Mouse (Mus musculus): Measurements from ENCODE around the gene Ugt2a2. TPM values are rescaled to one million over a fixed set of nuclear protein-coding genes. Genes with fewer than 3 reads are reported as not detected.
"Not testable (repeated sequence)": the region's sequence is repeated elsewhere in the genome, so short reads cannot be mapped to it uniquely, and the experiment has no call there.

Gene Ugt2a2
- polyA plus RNA-seq (2012; rRNA removed): not detected in 2 replicates

DNA sequence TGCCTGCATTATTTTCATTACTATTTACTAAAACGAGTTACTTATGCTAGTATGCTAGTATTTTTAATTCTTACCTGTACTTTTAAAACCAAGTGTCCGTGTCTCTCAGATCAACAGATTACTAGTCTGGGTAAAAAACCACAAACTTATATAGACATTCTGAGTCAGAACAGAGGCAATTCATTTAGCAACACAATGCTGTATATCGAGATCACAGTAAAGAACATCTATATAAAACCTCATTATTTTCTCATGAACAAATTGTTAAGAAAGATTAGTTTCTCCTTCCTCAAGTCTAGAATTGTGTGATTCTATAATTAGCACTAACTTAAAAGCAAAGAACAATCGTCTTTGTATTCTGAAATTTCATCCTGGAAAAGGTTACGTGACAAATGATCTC lies at the start of gene Ugt2a2:
TSS of gene Ugt2a2 (minus strand) at position 101 of the 400 bp plus-strand sequence.
- H3K27ac ChIP-seq (ENCODE audit: insufficient read depth, low read length): no peak within 1 kb of the TSS
- H3K27me3 ChIP-seq (ENCODE audit: control insufficient read depth, insufficient read depth, low read length): no peaks in the 10 kb centered on the region
- WGBS: 82% methylated on average over 5 of the region's 5 CpGs
- no peaks in the 10 kb centered on the region for H3K4me1 ChIP-seq (ENCODE audit: control insufficient read depth, insufficient read depth, insufficient read length)
- no peak for TF ChIP-seq CTCF (IDR thresholded peaks at IDR 0.05; ENCODE audit: extremely low read depth, insufficient read depth, insufficient read length, insufficient replicate concordance)
- no peak for TF ChIP-seq POLR2A (IDR thresholded peaks at IDR 0.05; ENCODE audit: low read depth, low read length)
- no peaks in the 10 kb centered on the region for H3K36me3 ChIP-seq (ENCODE audit: control insufficient read depth, insufficient read depth, low read length)
- no peak for DNase-seq (ENCODE audit: low read depth in 1 of 2, low spot score in 2 of 2)
- H3K4me3 ChIP-seq (ENCODE audit: extremely low read depth, insufficient read depth, insufficient read length): no peak within 1 kb of the TSS

DNA sequence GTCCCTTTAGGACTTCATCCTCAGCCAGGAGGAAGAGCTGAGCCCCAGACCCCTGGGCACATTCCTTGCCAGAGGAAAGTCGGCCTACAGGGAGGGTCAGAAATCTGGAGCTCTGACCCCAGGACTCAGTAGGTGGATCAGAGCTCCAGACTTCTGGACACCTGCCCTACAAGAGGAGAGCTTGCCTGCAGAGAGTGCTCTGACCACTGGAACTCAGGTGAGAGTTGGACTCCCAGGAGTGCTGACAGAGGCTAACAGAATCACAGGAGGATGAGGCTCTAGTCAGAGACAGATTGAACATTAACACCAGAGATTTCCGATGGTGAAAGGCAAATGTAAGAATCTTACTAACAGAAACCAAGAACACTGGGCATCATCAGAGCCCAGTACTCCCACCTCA lies 41.5 kb upstream of the Ugt2a2 start:
- not testable (repeated sequence) for H3K36me3 ChIP-seq (ENCODE audit: control insufficient read depth, insufficient read depth, low read length); H3K27ac ChIP-seq (ENCODE audit: insufficient read depth, low read length); H3K4me3 ChIP-seq (ENCODE audit: extremely low read depth, insufficient read depth, insufficient read length); H3K27me3 ChIP-seq (ENCODE audit: control insufficient read depth, insufficient read depth, low read length); DNase-seq (ENCODE audit: low read depth in 1 of 2, low spot score in 2 of 2); H3K4me1 ChIP-seq (ENCODE audit: control insufficient read depth, insufficient read depth, insufficient read length)
- 81% methylated on average over 2 of the region's 2 CpGs for WGBS

DNA sequence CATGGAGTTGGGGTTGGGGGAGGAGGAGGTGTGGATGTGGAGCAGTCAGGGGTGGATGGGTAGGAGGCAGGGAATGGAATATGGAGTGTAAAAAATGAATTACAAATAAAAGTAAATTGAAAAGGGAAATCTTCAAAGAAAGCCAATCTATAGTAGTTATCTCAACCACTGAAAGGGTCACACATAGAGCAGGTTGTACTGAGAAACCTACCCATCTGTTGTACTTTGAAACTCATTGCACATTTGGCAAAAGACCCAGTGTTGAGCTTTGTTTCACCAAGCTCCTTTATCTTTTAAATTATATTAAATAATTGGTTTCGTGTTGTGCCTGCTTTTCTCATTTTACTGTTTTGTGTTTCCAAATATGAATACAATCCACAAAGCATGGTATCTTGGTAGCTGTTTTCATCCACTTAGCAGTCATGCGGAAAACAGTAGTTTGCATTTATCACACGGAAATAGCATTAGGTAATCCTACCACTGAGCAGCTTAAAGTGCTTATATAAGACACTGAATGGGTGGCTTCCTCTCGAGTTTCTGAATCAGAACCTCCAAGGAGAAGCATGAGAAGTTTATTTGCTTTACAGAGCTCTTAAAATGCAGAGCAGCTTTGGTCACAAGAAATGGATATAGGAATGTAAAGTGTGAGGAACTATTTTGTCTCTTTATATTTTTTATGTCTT lies 23.9 kb upstream of the Ugt2a2 start:
- no peaks in the 10 kb centered on the region for H3K27me3 ChIP-seq (ENCODE audit: control insufficient read depth, insufficient read depth, low read length)
- WGBS: 69% methylated on average over 4 of the region's 4 CpGs
- TF ChIP-seq POLR2A (IDR thresholded peaks at IDR 0.05; ENCODE audit: low read depth, low read length) (no peak), CTCF (IDR thresholded peaks at IDR 0.05; ENCODE audit: extremely low read depth, insufficient read depth, insufficient read length, insufficient replicate concordance) (no peak)

DNA sequence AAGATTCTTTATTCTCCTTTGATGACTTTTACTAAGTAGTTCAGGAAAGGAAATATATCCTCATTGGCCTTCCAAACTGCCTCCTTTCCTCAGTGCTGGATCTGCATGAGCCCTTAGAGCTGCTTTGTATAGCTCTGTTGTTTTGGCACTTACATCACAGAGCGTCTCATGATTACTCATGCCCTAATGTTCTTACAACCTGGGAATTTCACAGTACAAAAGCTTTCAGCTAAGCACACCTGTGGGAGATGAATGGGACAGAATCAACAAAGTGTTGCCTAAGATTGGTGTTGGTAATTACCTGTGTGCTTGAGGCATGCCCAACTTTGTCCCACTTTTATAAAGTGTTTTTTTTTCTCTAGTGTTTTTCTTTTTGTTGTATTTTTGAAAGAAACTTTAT lies 20.6 kb upstream of the Ugt2a2 start:
- 79% methylated on average over 1 of the region's 1 CpGs for WGBS
- Histone ChIP-seq H3K27ac (ENCODE audit: insufficient read depth, low read length) (no peak overlapping the region), H3K27me3 (ENCODE audit: control insufficient read depth, insufficient read depth, low read length) (no peaks in the 10 kb centered on the region), H3K4me1 (ENCODE audit: control insufficient read depth, insufficient read depth, insufficient read length) (no peaks in the 10 kb centered on the region), H3K4me3 (ENCODE audit: extremely low read depth, insufficient read depth, insufficient read length) (no peak overlapping the region), H3K36me3 (ENCODE audit: control insufficient read depth, insufficient read depth, low read length) (no peaks in the 10 kb centered on the region)
- DNase-seq (ENCODE audit: low read depth in 1 of 2, low spot score in 2 of 2): no peak
- TF ChIP-seq POLR2A (IDR thresholded peaks at IDR 0.05; ENCODE audit: low read depth, low read length): no peak
- TF ChIP-seq CTCF (IDR thresholded peaks at IDR 0.05; ENCODE audit: extremely low read depth, insufficient read depth, insufficient read length, insufficient replicate concordance): no peak

More for the DNA sequence above, 23.9 kb upstream of the Ugt2a2 start:
- Histone ChIP-seq H3K4me3 (ENCODE audit: extremely low read depth, insufficient read depth, insufficient read length) (no peak overlapping the region), H3K27ac (ENCODE audit: insufficient read depth, low read length) (no peak overlapping the region), H3K4me1 (ENCODE audit: control insufficient read depth, insufficient read depth, insufficient read length) (no peaks in the 10 kb centered on the region), H3K36me3 (ENCODE audit: control insufficient read depth, insufficient read depth, low read length) (no peaks in the 10 kb centered on the region)
- DNase-seq (ENCODE audit: low read depth in 1 of 2, low spot score in 2 of 2): no peak

DNA sequence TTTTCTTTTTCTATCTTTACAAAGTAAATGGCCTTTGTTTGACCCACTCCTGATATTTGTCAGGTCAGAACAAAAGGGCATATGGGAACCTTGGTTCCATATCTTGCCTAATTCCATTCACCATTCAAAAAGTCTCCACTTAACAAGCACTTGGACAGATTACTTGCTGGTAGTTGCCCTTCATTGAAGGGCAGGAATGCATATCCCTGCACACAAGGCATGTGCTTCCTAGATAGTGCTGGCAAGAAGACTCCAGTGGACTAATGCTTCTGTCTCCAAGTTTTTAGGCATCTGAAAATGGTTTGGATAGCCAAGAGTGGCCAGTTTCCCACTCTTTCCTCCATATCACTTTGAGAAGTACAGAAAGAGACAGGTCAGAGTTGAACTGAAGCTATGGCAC lies 17.3 kb upstream of the Ugt2a2 start:
- Histone ChIP-seq H3K4me1 (ENCODE audit: control insufficient read depth, insufficient read depth, insufficient read length) (no peaks in the 10 kb centered on the region), H3K27me3 (ENCODE audit: control insufficient read depth, insufficient read depth, low read length) (no peaks in the 10 kb centered on the region), H3K4me3 (ENCODE audit: extremely low read depth, insufficient read depth, insufficient read length) (no peak overlapping the region), H3K27ac (ENCODE audit: insufficient read depth, low read length) (no peak overlapping the region), H3K36me3 (ENCODE audit: control insufficient read depth, insufficient read depth, low read length) (no peaks in the 10 kb centered on the region)
- DNase-seq (ENCODE audit: low read depth in 1 of 2, low spot score in 2 of 2): no peak
- TF ChIP-seq CTCF (IDR thresholded peaks at IDR 0.05; ENCODE audit: extremely low read depth, insufficient read depth, insufficient read length, insufficient replicate concordance) (no peak), POLR2A (IDR thresholded peaks at IDR 0.05; ENCODE audit: low read depth, low read length) (no peak)

DNA sequence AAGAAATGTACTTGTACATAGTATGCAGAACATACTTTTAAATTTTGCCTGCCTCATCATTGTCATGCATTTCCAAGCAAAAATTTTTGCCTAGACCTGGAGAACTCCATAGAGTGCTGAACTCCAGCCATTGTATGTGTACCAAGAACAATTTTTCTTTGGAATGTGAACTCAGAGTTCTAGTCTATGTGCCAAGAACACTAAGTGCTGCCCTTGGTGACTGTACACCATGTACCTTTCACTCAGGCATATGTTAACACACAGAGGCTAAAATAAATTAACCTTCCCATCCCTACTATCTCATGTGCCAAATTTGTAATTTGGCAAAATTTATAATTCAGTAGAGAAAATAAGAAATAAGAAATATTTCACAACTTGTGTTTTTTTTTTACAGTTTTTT lies 16.9 kb upstream of the Ugt2a2 start:
- no peak for DNase-seq (ENCODE audit: low read depth in 1 of 2, low spot score in 2 of 2)
- H3K27me3 ChIP-seq (ENCODE audit: control insufficient read depth, insufficient read depth, low read length): no peaks in the 10 kb centered on the region
- TF ChIP-seq POLR2A (IDR thresholded peaks at IDR 0.05; ENCODE audit: low read depth, low read length) (no peak), CTCF (IDR thresholded peaks at IDR 0.05; ENCODE audit: extremely low read depth, insufficient read depth, insufficient read length, insufficient replicate concordance) (no peak)
- H3K4me3 ChIP-seq (ENCODE audit: extremely low read depth, insufficient read depth, insufficient read length): no peak overlapping the region
- no peaks in the 10 kb centered on the region for H3K36me3 ChIP-seq (ENCODE audit: control insufficient read depth, insufficient read depth, low read length)
- no peaks in the 10 kb centered on the region for H3K4me1 ChIP-seq (ENCODE audit: control insufficient read depth, insufficient read depth, insufficient read length)
- H3K27ac ChIP-seq (ENCODE audit: insufficient read depth, low read length): no peak overlapping the region

DNA sequence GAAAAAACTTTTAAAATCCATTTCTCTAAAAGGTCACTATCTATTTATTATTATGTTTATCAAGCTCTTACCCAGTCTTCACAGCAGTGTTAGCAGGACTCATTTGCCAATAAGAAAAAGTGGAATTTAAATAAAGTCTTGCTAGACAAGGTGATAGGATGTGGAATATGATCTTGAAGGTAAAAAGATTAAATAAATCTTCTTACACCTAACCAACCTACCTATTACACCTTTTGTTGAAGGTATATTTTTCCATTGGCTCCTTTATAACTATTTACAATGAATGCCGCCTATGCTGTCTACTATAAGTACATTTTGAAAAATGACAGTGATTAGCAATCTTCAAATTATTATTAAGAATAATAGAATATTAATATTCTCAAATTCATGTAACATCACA lies 8.7 kb upstream of the Ugt2a2 start, which contains the start of gene Ugt2a1:
TSS of gene Ugt2a1 (minus strand) at position 101 of the 400 bp plus-strand sequence.
- no peak for TF ChIP-seq CTCF (IDR thresholded peaks at IDR 0.05; ENCODE audit: extremely low read depth, insufficient read depth, insufficient read length, insufficient replicate concordance)
- no peak for TF ChIP-seq POLR2A (IDR thresholded peaks at IDR 0.05; ENCODE audit: low read depth, low read length)
- DNase-seq (ENCODE audit: low read depth in 1 of 2, low spot score in 2 of 2): no peak
- WGBS: 87% methylated on average over 1 of the region's 1 CpGs
- Histone ChIP-seq H3K27me3 (ENCODE audit: control insufficient read depth, insufficient read depth, low read length) (no peaks in the 10 kb centered on the region), H3K4me1 (ENCODE audit: control insufficient read depth, insufficient read depth, insufficient read length) (no peaks in the 10 kb centered on the region), H3K36me3 (ENCODE audit: control insufficient read depth, insufficient read depth, low read length) (no peaks in the 10 kb centered on the region), H3K4me3 (ENCODE audit: extremely low read depth, insufficient read depth, insufficient read length) (no peak within 1 kb of the TSS), H3K27ac (ENCODE audit: insufficient read depth, low read length) (no peak within 1 kb of the TSS)

DNA sequence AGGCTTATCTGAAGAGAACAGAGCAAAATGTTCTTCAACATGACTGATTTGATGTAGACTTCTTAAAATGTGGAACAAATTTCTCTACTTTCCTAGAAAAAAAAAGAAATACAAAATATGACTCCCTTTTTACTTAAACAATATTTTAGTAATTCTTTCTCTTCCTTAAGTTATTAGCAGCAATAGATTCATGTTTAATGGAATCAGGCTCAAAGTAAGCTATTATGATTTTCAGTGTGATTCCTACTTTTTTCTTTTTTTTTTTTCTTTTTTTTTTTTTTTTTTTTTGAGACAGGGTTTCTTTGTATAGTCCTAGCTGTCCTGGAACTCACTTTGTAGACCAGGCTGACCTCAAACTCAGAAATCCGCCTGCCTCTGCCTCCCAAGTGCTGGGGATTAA lies 4.6 kb upstream of the Ugt2a2 start, which contains the start of gene Gm43638:
TSS of gene Gm43638 (minus strand) at position 101 of the 400 bp plus-strand sequence.
- 63% methylated on average over 1 of the region's 1 CpGs for WGBS
- H3K36me3 ChIP-seq (ENCODE audit: control insufficient read depth, insufficient read depth, low read length); H3K4me3 ChIP-seq (ENCODE audit: extremely low read depth, insufficient read depth, insufficient read length); H3K27me3 ChIP-seq (ENCODE audit: control insufficient read depth, insufficient read depth, low read length); DNase-seq (ENCODE audit: low read depth in 1 of 2, low spot score in 2 of 2); H3K4me1 ChIP-seq (ENCODE audit: control insufficient read depth, insufficient read depth, insufficient read length); H3K27ac ChIP-seq (ENCODE audit: insufficient read depth, low read length): not testable (repeated sequence)
